Mouse (Mus musculus) hindbrain, embryonic 15.5 days (tissue): ENCODE data around the gene Snx3. TPM values are rescaled to one million over a fixed set of nuclear protein-coding genes. Genes with fewer than 3 reads are reported as not detected.
A peak's percentile ranks its signal among the peaks of the same experiment; 100 is the strongest.

Experiments
- ATAC-seq: fragments of 200-750 bp; cut with Nextera tagmentation; 2 replicates; pipeline ENCODE4 v1.8.0; 2017; ENCODE audit warnings: low read depth, moderate number of reproducible peaks, moderate TSS enrichment; ENCODE audit not compliant: low FRiP score
- H3K27ac ChIP-seq: fragments of 300-500 bp; sonication (generic); replicated peaks from 2 replicates; pipeline ENCODE4 v1.5.1; 2015; ENCODE audit warnings: mild to moderate bottlenecking, inconsistent platforms
- H3K27me3 ChIP-seq: fragments of 300-500 bp; sonication (generic); 2 replicates; pipeline ENCODE4 v1.6.1; 2015; ENCODE audit warnings: control low read depth, inconsistent platforms
- H3K36me3 ChIP-seq: fragments of 300-500 bp; sonication (generic); 2 replicates; pipeline ENCODE4 v1.6.1; 2015; ENCODE audit warnings: control low read depth, inconsistent platforms
- H3K4me1 ChIP-seq: fragments of 300-500 bp; sonication (generic); replicated peaks from 2 replicates; pipeline ENCODE4 v1.6.1; 2015; ENCODE audit warnings: control low read depth, inconsistent platforms
- H3K4me2 ChIP-seq: fragments of 300-500 bp; sonication (generic); 2 replicates; pipeline ENCODE4 v1.6.1; 2015; ENCODE audit warnings: moderate library complexity, mild to moderate bottlenecking, inconsistent platforms
- H3K4me3 ChIP-seq: fragments of 300-500 bp; sonication (generic); 2 replicates; pipeline ENCODE4 v1.5.1; 2015; ENCODE audit warnings: mild to moderate bottlenecking, inconsistent platforms
- H3K9ac ChIP-seq: fragments of 300-500 bp; sonication (generic); 2 replicates; pipeline ENCODE4 v1.6.1; 2015; ENCODE audit warnings: inconsistent platforms
- H3K9me3 ChIP-seq: fragments of 300-500 bp; sonication (generic); 2 replicates; pipeline ENCODE4 v1.6.1; 2016; ENCODE audit warnings: control low read depth, inconsistent platforms
- WGBS: fragments of 180-500 bp; shearing (Covaris S2); methylation state at CpG from one replicate; pipeline ENCODE4 v1.1.7; 2015; 5-methylcytosine and 5-hydroxymethylcytosine counted together
- polyA plus RNA-seq: library from polyadenylated mRNA; unstranded; fragments of >200 nt; fragmentation: Nextera tagmentation; extraction: Ambion mirVana; gene quantifications from 2 replicates; pipeline ENCODE4 v1.2.1, GENCODE M21; 2015

Snx3 gene
- polyA plus RNA-seq, 1 experiment from 2014 or later = 308 TPM

GRCm38 (mm10) chr10:42582566-42583110 lies 80.8 kb downstream of the Snx3 start:
- Histone ChIP-seq H3K36me3 (no peaks in the 10 kb centered on the region), H3K4me3 (peak overlapping the region; percentile 21), H3K4me1 (peaks cover 28% of the 10 kb centered on the region), H3K9me3 (no peaks in the 10 kb centered on the region), H3K4me2 (peak overlapping the region; percentile 46; the same call in 1 of the 2 replicates), H3K27ac (no peak overlapping the region), H3K9ac (no peak overlapping the region), H3K27me3 (peaks cover 83% of the 10 kb centered on the region)
- WGBS = under 1% methylated on average over 44 of the region's 44 CpGs
- no peak for ATAC-seq

DNA sequence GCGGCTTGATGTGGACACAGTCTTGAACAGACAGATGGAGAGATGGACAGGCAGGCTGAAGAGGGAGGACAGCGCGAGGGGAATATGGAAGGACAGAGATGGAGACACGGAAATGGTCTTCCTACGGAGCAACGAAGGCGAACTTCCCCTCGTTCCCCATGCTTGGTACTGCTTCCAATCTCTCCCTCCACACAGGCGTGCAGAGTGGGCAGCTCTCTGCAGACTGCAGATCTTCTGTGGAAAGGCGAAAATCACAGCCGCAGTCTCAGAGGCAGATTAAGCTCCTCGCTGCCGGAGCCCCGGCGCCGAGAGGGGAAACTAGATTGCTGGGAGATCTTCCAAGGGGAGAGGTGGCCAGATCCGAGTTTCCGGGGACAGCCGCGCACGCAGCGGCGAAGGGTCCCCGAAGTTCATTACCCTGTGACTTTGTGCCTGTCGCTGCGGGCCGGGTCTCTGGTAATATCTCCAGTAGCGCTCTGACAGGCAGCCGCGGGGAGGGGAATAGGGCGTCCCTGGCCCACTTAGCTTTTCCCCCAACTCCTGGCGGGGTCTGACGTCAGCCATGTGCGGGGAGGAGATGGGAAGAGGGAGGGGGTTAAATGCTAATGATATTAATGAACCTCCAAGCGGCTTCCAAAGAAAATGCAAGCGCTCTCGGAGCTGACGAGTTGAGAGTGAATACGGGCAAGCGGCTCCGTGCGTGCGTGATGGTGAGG lies 81.5 kb downstream of the Snx3 start, which contains the start of the genes Nr2e1 and Ostm1:
Gene Nr2e1, minus strand, starts transcription at position 476 of the 716 bp plus-strand sequence.
Gene Ostm1, plus strand, starts transcription at position 666 of the 716 bp plus-strand sequence.
- under 1% methylated on average over 43 of the region's 43 CpGs for WGBS

DNA sequence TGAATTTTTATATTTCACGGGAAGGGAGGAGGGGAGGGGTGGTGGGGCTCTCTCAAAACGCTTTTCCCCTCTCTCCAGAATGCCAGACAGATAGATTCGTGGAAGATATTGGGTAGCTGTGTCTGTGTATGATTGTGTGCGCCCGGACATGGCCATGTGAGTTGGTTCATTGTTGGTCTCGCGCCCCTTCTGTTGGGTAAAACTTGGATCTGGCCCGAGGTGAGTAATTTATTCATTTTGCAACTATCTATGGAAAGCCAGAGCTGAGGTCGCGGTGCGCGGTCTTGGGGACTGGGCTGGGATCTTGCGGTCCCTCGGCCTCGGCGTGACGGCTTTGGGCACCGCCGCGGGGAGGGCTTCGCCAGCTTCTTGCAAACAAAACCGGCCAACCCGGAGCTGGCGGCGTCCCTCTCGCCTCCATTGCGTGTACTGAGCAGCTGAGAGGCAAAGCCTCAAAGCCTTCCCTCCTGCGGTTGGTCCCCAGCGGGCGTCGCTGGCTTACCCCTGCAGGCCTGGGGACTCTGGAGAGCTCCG lies 82.1 kb downstream of the Snx3 start:
- Histone ChIP-seq H3K4me1 (peaks cover 28% of the 10 kb centered on the region), H3K27ac (no peak overlapping the region), H3K9ac (no peak overlapping the region), H3K36me3 (no peaks in the 10 kb centered on the region), H3K9me3 (no peaks in the 10 kb centered on the region), H3K27me3 (peaks cover 81% of the 10 kb centered on the region), H3K4me3 (peak overlapping the region; percentile 21; the same call in 1 of the 2 replicates), H3K4me2 (peak overlapping the region; percentile 46)
- WGBS = under 1% methylated on average over 32 of the region's 32 CpGs
- ATAC-seq = no peak

More for the DNA sequence above, 81.5 kb downstream of the Snx3 start, which contains the start of the genes Nr2e1 and Ostm1:
- Histone ChIP-seq H3K9ac (no peak within 1 kb of the TSS), H3K4me3 (peak within 1 kb of the TSS; percentile 21), H3K27ac (no peak within 1 kb of the TSS), H3K9me3 (no peaks in the 10 kb centered on the region), H3K27me3 (peaks cover 81% of the 10 kb centered on the region), H3K4me1 (peaks cover 28% of the 10 kb centered on the region), H3K36me3 (no peaks in the 10 kb centered on the region), H3K4me2 (peak within 1 kb of the TSS; percentile 46)
- ATAC-seq = no peak

GRCm38 (mm10) chr10:42584436-42584983 lies 82.7 kb downstream of the Snx3 start:
- Histone ChIP-seq H3K9ac (no peak overlapping the region), H3K27ac (no peak overlapping the region), H3K4me3 (no peak overlapping the region), H3K36me3 (no peaks in the 10 kb centered on the region), H3K9me3 (no peaks in the 10 kb centered on the region), H3K27me3 (peaks cover 81% of the 10 kb centered on the region), H3K4me1 (peaks cover 26% of the 10 kb centered on the region), H3K4me2 (peak overlapping the region; percentile 46)
- WGBS = under 1% methylated on average over 37 of the region's 37 CpGs
- no peak for ATAC-seq

Other genes starting within 250 kb of the Snx3 start
- 4.4 and 4.8 TPM in 2 replicates for gene Foxo3, start 225.3 kb upstream of the Snx3 start, polyA plus RNA-seq
- 8.1 and 8.9 TPM in 2 replicates for gene Afg1l, start 23.5 kb upstream of the Snx3 start, polyA plus RNA-seq
- 0.39 and 0.87 TPM in 2 replicates for gene Nr2e1, start 81.6 kb downstream of the Snx3 start, polyA plus RNA-seq
- 35.0 and 35.4 TPM in 2 replicates for gene Ostm1, start 81.8 kb downstream of the Snx3 start, polyA plus RNA-seq